Mouse (Mus musculus): Measurements from ENCODE around the gene Cma2.
"Not testable (repeated sequence)": the region's sequence is repeated elsewhere in the genome, so short reads cannot be mapped to it uniquely, and the experiment has no call there.

Gene Cma2

DNA sequence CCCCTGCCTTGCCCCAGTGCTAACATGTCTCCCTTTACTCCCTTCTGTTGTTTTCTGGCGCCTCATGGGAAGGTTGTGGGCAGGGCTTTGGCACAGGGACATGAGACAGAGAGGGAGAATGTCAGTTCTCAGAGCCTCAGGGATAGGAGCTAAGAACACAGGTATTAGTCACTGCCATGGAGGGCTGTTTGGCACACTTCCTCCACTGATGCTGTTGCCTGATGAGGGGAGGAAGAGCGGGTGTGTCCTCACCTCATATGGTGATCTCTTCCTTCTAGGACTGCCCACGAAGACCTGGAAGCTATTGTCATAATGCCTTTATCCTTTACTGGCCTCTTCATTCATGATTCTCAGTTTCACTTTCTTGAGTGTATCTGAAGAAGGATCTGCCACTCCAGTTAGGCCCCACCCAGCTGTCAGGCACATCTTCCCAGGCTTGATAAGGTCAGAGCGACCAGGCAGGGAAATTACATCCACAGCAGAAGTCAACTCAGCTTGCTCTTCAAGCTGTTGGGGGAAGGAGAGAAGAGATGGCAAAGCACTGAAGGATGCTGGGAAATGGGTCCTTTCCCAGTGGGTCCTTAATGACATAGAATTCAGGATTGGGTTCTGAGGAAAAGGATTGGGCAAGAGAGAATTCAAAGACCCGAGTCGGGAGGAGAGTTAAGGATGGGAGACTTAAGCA is at the start of gene Cma2:
Cma2 (plus strand) TSS at position 635 of the 685 bp plus-strand sequence.
- DNase-seq: no peak

GRCm38 (mm10) chr14:55905518-55905917 is 45.3 kb upstream of the Cma2 start:
- no peak for DNase-seq

DNA sequence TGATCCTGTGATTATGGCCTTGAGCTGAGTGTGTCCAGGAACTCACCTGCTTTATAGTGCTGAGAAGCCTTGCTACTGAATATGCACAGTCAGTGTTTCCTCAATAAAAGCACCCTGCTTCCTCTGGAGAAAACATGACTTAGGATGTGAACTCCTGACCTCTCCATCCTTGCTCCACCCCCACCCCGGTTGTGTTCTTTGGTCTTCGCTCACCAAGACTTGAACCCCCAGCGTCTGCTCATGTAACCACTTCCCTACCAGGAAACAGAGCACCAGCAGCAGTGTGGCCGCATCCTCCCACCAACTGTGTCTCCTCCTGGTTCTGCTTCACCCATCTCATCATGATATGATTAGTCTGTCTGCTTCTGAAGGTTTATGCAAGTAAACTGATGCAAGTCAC is 37.4 kb upstream of the Cma2 start:
- DNase-seq: peak in 1 of 2 experiments; percentile 32

DNA sequence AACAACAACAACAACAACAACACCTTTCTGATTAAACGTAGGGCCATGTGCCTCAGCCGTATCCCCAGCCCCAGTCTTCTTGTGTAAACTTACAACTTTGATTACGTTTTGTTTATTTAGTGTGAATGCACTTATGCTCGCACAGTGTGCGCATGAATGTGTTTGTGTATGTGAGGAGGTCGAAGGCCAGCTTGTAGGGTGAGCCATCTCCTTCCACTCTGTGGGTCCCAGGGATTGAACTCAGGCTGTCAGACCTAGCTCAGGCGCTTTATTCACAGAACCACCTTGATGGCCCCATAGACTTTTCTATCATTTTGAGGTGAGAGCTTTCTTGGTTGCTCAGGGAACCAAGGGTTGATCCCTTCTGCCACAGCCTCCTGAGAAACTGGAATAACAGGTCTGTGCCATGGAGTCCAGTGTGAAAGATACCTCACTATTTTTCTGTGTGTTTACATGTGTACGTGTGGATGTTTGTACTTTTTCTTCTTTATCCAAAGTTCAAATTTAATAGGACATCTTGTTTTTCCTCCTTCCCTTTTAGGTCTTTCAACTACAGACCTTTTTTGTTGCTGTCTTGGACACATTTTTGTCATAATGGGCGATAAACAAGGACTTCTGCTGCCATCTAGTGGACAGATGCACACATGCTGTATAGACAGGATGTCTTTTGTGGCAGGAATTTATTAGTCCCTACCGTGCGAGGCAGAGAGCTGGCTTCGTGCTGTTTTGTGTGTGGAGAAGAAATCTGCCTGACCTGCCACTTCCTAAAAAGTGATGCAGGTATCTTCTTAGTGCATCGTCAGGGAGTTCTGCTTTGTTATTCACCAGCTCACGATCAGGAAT is 32.3 kb upstream of the Cma2 start:
- DNase-seq: peak; percentile 47 to 50

DNA sequence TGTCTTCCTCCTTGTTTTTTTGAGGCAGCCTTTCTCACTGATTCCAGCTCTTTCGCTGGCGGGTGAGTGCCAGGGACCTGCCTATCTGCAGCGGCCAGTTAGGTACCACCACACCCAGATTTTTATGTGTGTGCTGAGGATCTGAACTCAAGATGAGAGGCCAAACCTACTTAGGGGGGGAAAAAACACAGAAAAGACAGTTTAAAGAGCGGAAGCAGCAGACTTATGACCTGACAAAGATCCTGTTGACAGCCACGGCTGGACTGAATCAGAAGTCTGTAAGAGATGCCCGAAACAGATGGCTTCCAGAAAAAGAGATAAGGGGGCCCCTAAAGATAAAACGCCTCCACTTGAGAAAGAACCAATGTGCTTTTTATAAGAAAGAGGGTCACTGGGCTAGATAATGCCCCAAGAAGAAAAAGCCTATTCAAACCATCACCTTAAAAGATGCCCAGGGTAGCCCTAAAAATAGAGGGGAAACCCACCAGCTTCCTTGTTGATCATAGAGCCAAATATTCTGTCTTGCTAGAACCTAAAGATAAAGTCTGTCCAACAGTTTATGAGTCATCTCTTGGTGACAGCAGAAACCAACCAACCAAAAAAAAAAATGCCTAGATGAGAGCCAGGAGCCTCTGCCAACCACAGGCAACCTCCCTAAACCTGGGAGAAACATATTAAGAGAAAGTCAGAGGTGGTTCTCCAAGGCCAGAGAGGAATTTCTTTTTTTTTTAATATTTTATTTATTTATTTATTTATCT is 28.1 kb upstream of the Cma2 start:
- no peak for DNase-seq

GRCm38 (mm10) chr14:55926847-55927246 is 23.9 kb upstream of the Cma2 start:
- no peak for DNase-seq

DNA sequence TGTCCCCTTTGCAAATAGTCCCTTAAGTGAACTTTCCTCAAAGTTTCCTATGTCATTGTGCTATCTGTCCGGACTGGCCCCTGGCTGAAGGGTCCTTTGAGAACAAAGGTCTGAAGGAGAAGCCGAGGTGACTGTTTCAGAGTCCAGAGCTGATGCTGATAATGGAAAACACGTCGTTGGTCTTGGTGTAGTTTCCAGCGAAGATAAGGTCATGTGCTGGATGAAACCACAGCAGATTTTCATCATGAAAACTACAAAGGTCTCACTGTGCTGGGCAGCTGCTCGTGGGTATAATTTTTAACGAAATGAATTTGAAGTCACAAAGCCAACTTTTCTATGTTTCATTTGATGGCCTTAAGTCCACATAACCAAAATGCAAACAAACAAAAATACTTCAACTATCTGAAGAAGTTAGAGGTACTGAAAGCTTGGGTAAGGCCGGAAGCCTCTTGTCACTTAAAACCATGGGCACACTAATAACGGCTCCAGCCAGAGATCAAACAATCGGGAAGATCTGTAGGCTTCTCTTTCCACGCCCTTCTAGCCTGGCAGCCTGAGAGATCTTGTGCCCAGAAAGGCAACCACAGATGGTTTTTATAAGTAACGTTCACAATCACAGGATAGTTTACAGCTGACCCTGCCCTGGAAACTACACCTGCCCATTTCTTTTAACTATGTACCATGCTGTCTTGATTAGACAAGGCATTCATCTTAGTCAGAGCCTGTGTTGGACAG is 21.4 kb upstream of the Cma2 start:
- no peak for DNase-seq

- DNase-seq: no peak
These were observed 17.2 kb upstream of the Cma2 start for GRCm38 (mm10) chr14:55933586-55933985.

DNA sequence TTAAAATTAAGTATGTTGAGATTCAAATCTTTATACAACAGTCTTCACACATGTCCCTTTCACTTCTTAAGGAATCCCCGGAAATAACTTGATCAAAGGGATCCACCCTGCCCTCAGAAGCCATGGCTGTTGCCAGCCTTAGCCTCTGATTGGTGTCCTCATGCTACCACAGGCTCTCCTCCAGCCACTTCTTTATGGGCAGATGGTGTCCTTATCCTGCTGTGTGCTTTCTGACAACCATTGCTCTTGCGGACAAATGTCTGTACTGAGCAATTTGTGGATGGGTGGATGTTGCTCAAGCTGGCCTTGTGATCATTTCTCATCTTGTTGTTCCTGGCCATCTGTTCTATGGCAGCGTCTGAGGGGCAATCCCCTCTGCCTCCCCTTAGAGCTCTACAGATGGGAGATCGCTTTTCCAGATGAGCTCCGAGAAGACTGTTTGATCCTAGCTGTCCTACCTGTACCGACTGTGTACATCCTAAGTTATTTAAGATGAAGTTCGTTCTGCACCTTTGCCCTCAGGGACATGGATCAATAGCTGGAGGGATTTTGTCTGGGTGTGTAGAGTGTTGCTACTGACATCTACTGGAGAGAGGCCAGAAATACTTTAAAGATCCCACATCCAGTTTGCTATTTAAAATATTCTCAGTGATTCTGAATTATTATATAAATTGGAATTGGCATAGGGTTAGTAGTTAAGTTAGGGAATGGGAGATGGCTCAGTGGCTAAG is 10.5 kb upstream of the Cma2 start:
- no peak for DNase-seq

- no peak for DNase-seq
These were observed 7.2 kb upstream of the Cma2 start for GRCm38 (mm10) chr14:55943601-55944000.

DNA sequence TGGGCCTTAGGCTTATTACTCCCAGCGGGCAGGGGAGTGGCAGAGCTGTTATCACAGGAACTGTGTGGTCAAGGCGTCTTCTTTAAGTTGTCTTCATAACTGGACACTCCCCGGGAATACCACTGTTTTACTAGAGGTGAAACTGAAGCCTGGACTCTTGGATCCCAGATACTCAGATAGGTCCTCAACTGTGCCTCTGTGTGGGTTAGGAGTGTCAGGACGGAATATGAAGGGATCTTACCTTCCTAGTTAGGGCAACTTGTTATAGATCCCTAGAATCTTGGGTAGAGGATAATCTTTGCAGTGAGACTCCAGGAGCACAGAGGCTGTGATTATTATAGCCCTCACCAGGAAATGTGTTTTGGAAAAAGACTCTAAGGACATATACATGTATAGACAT is 6.2 kb upstream of the Cma2 start, which contains the start of gene Cma1:
Cma1 (minus strand) TSS at position 101 of the 400 bp plus-strand sequence.
- DNase-seq: no peak

DNA sequence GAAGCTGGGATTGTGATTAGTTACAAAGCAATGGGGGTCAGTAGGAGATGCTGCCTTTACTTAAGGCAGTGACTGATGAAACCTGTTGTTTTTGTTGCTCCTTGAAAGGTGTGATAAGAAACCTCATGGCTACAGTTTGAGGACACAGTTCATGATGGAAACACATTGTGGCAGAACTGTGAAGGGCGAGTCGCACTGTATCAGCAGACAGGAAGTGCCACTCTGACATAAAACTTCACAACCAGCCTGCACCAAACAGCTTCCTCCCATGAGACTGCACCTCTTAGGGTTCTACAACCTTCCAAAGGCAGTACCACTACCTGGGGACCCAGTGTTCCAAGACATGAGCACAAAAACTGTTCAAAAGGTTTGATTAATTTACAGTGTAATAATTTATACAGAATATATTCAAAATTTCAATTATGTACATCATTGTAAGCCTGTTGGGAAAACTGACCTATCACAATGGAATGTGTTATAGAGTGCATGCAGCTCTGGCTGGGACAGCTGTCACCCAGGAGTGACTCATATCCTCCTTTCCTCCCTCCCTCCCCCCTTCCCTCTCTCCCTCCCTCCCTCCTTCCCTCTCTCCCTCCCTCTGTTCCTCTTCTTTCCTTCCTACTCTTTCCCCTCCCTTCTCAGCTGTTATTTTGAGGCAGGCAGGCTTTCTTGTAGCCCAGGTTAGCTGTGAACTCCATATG is 4.4 kb upstream of the Cma2 start:
- no peak for DNase-seq

DNA sequence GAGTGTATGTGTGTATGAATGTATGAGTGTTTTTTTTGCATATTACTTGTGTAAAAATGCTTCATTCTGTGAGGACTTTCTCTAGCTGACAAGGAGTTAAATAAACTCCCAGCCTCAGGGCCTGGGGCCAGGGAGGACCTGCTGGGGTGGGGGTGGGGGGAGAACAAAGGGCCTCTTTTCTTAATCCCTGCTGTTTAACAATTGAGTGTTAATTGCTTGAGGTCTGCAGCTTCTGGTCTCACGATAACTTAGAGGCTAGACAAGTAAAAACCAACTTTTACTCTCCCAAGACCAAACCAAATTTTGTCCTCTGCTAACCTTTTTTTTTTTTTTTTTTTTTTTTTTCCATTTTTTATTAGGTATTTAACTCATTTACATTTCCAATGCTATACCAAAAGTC is 12.5 kb downstream of the Cma2 start:
- no peak for DNase-seq

- DNase-seq: not testable (repeated sequence)
These were observed 13.1 kb downstream of the Cma2 start for GRCm38 (mm10) chr14:55963900-55964299.

DNA sequence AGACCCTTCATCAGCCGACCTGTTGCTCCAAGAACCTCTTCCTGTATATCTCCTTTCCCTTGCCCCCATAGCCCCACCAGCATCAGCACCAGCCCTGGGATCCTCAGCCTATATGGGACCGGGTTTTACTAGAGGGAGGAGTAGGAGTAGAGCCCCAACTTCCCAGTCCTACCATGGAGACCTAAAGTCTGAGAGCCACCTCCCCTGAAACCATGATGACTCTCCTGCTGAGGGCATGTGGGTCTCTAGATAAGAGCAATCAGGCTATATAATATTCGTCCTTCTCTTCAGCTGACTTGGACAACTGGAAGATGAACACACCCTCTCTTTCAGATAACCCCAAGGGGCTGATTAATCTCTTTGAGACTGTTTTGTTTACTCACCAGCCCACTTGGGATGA is 36.7 kb downstream of the Cma2 start:
- DNase-seq: not testable (repeated sequence)

- no peak for DNase-seq
These were observed 62.4 kb downstream of the Cma2 start for GRCm38 (mm10) chr14:56013147-56013546.

DNA sequence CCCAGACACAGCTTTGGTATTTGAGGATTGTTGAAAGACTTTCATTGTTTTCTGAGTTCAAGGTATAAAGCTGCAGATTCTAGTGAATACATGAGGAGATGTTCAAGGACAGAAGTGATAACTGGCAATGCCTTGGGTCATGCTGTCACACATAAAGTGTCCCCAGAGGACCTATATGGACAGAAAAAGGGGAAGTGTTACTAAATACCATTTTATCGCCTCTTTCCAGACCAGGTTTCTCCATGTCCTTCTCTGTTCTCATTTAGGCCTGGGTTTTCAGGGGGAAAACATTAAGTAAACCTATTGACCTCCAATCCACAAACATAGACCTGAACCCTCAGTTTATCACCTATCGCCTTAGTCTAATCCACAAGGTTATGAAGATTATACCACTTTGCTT is 63.1 kb downstream of the Cma2 start:
- DNase-seq: no peak

GRCm38 (mm10) chr14:56017671-56018070 is 66.9 kb downstream of the Cma2 start, which contains the start of gene Mcpt1:
Mcpt1 (plus strand) TSS chr14:56017971.
- not testable (repeated sequence) for DNase-seq

GRCm38 (mm10) chr14:56019446-56019845 is 68.7 kb downstream of the Cma2 start:
- DNase-seq: no peak

DNA sequence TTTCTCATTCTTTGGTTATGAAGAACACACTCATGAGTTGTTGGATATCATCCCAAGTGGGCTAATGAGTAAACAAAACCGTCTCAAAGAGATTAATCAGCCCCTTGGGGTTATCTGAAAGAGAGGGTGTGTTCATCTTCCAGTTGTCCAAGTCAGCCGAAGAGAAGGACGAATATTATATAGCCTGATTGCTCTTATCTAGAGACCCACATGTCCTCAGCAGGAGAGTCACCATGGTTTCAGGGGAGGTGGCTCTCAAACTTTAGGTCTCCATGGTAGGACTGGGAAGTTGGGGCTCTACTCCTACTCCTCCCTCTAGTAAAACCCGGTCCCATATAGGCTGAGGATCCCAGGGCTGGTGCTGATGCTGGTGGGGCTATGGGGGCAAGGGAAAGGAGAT is 70.5 kb downstream of the Cma2 start:
- DNase-seq: not testable (repeated sequence)

Measured in thymus, postnatal 36 days (tissue).